Mouse (Mus musculus) layer of hippocampus, postnatal 10 days (tissue): ENCODE measurements at regions not wholly inside any gene's neighbourhood (a gene's known extent, or its start where the extent isn't known, plus 50 kb on each side); places are given as distances from the start of the nearest gene placed in this dataset.

Experiments
- DNase-seq, 2 experiments: peaks; one replicate each; pipeline ENCODE4 v3.0.0; 2021; ENCODE audit warnings: low spot score in 2 of 2

DNA sequence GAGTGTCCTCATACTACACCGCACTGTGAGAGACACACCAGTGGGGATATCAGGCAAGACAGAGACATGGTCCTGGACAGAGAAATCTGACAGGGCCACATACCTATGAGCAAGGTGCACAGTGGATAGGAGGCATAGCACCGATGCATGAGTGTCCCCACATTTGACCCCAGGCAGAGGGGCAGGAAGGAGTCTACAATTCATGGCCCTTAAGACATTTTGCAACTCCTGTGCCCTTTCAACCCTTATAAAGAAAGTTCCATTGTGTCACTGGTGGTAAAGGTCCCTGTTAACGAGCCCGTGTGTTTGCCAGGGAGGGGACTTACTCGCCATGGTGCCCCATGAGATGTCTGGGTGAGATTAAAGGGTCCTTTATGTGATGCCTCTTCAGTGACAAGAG lies 54.3 kb upstream of the Smndc1 start:
- no peak for DNase-seq

DNA sequence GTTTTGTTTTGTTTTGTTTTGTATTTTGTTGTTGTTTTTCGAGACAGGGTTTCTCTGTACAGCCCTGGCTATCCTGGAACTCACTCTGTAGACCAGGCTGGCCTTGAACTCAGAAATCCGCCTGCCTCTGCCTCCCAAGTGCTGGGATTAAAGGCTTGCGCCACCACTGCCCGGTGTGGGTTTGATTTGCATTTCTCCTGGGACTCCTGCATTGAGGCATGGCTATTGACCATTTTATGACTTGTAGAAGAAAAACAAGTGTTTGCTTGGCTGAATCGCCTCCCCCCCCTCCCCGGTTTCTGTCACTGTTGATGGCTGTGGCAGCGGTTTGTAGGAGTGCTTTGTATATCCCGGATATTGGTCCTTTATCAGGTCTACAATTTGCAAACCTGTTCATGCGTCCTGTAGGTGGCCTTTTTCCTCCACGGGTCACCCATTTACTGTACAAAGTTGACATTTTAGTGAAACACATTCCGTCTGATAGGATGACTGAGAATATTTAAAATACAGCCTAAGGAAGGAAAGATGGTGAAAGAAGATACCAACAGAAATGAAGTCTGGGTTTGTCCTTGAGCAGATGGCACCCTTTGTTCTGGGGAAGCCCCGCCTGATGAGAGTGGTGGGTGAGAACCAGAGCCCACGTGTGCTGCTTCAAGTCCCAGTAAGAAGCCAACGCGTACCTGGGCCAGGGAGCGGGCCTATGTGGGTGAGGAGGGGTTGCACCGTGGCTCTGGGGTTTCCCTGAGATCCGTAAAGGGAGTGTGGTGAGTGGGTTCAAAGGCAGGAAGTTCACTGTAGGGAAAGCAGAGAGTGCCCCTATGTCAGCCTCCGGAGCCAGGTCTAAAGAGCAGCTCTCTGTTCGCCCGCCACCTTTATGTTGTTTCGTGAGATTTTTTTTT lies 52.6 kb upstream of the Smndc1 start:
- DNase-seq: no peak

DNA sequence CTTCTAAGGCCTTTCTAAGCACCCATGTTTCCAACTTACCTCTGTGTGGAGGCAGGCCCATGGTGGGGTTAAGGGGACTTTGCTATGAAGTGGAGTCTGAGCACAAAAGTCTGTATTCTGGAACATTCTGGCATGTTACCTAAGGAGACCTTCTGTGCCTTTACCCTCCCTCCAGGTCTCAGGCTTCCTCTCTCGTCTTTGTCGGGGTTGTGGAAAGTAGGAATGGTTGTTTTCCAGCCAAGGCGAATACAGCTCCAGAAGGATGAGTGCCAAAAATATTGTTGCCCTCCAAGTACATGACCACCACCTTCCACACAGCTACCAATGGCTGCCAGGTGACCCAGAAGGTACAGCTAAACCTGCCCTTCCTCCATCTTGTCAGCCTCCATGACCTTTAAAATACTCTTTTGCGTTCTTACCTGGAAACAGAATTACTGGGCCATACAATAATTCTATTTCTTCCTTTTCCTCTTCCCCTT lies 51.8 kb upstream of the Smndc1 start:
- DNase-seq: no peak

DNA sequence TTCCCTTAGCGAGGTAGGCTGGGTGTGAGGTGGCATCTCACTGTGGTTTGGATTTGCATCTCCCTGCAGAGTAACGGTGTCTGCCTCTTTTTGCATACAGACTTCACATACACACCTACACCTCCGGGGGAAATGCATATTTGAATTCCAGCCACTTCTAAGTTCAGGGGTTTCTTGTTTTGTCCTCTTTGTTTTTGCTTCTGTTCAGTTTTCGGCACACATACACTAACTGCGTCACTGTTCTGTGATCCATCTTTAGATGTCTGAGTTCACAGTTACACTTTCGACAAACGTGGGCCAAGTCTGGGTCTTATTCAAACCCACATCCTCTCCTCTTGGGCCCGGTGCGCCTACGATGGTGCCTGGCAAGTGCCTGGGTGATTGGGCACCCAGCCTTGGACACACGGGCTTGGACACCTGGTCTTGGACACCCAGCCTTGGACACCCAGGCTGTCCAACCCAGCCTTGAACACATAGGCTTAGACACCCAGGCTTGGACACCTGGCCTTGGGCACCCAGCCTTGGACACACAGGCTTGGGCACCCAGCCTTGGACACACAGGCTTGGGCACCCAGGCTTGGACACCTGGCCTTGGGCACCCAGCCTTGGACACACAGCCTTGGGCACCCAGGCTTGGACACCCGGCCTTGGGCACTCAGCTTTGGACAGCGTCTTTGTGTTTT lies 51.2 kb upstream of the Smndc1 start:
- DNase-seq: no peak

DNA sequence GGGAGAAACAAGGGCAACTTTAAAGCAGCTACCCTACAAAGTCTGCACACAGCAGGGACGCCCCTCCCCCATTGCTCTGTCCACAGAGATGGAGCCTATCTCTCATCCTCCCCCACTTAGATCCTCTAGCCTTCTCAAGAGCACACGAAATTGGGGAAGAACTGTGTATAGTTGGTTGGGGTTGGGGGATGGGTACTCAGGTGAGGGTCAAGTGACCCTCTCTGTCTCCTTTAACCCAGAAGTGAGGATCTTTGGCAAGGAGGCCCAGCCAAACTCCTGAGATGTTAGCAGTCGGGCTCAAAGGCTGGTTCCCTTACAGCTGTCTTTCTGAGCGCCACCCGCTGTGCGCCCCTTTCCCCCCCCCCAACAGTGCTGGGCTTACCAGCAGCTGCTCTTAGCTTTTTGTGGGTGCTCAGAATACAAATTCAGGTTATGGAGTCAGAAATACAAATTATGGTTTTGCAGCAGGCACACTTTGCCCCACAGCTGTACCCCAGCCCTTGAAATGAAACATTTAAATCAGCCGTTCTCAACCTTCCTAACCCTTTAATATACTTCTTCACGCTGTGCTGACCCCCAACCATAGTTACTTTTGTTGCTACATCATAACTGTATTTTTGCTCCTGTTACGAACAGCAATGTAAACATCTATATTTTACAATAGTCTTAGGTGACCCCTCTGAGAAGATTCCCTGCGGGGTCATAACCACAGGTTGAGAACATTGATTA lies 50.1 kb upstream of the Smndc1 start:
- DNase-seq: no peak
